Mouse (Mus musculus) olfactory bulb, adult 2 months (tissue): ENCODE measurements around the gene Emsy.

Source experiments
- CTCF ChIP-seq: fragments of 200-500 bp; IDR thresholded peaks from 2 replicates; pipeline ENCODE4 v1.5.1; 2012; ENCODE audit warnings: low read depth, mild to moderate bottlenecking, low read length, moderate library complexity; ENCODE audit not compliant: insufficient read depth
- POLR2A ChIP-seq: fragments of 200-500 bp; IDR thresholded peaks from 2 replicates; pipeline ENCODE4 v1.6.1; 2012; ENCODE audit warnings: mild to moderate bottlenecking, low read depth, low read length, moderate library complexity; ENCODE audit not compliant: insufficient read depth

DNA sequence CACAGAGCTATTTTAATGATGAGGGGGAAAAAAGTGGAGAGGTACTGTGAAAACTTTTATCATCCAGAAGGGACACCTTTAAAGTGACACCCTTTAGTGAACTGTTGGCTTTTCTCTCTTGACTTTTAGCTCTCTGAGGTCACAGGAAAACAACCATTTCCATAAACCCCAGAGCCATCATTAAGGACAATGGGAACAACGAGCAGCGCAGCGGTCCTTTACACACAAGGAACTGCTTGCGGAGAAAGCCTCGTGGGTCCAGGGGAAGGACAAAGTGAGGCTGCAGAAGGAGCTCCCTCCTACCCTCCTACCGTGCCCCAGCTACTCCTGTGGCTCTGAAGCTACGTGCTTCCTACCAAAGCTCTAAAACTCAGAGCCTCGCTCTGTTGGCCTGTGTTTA, 59.2 kb downstream of the Emsy start:
- TF ChIP-seq POLR2A = no peak
- no peak for TF ChIP-seq CTCF
